Mouse (Mus musculus) forebrain, embryonic 16.5 days (tissue): ENCODE measurements around the gene B4galt1. TPM values are rescaled to one million over a fixed set of nuclear protein-coding genes. Genes with fewer than 3 reads are reported as not detected.
A peak's percentile ranks its signal among the peaks of the same experiment; 100 is the strongest.

ENCODE experiments used
- ATAC-seq: fragments of 200-750 bp; cut with Nextera tagmentation; 2 replicates; pipeline ENCODE4 v1.8.0; 2017; ENCODE audit warnings: mild to moderate bottlenecking, moderate library complexity
- H3K27ac ChIP-seq: fragments of 300-500 bp; sonication (generic); 2 replicates; pipeline ENCODE4 v1.5.1; 2014; ENCODE audit warnings: low read length, control low read depth
- H3K27me3 ChIP-seq: fragments of 300-500 bp; sonication (generic); replicated peaks from 2 replicates; pipeline ENCODE4 v1.6.1; 2014; ENCODE audit warnings: low read length; ENCODE audit not compliant: control insufficient read depth, insufficient read depth
- H3K36me3 ChIP-seq: fragments of 300-500 bp; sonication (generic); 2 replicates; pipeline ENCODE4 v1.6.1; 2014; ENCODE audit not compliant: control insufficient read depth, insufficient read depth
- H3K4me1 ChIP-seq: fragments of 300-500 bp; sonication (generic); replicated peaks from 2 replicates; pipeline ENCODE4 v1.6.1; 2014; ENCODE audit warnings: low read length; ENCODE audit not compliant: control insufficient read depth, insufficient read depth
- H3K4me2 ChIP-seq: fragments of 300-500 bp; sonication (generic); 2 replicates; pipeline ENCODE4 v1.6.1; 2014; ENCODE audit warnings: mild to moderate bottlenecking, low read length, control low read depth
- H3K4me3 ChIP-seq: fragments of 300-500 bp; sonication (generic); replicated peaks from 2 replicates; pipeline ENCODE4 v1.5.1; 2014; ENCODE audit warnings: mild to moderate bottlenecking, low read length, control low read depth
- H3K9ac ChIP-seq: fragments of 300-500 bp; sonication (generic); replicated peaks from 2 replicates; pipeline ENCODE4 v1.6.1; 2014; ENCODE audit warnings: low read depth, low read length, control low read depth
- H3K9me3 ChIP-seq: fragments of 300-500 bp; sonication (generic); 2 replicates; pipeline ENCODE4 v1.6.1; 2016; ENCODE audit warnings: low read length; ENCODE audit not compliant: control insufficient read depth
- WGBS: fragments of 180-500 bp; shearing (Covaris S2); extraction: QIAGEN DNeasy Blood & Tissue Kit; methylation state at CpG from one replicate; pipeline ENCODE4 v1.1.7; 2014; 5-methylcytosine and 5-hydroxymethylcytosine counted together
- microRNA-seq: library from miRNA; unstranded; fragments of <30 nt; microRNA quantifications from one replicate; pipeline ENCODE4, GENCODE M21; 2017
- polyA plus RNA-seq: library from polyadenylated mRNA; unstranded; fragments of >200 nt; fragmentation: Nextera tagmentation; extraction: Ambion mirVana; gene quantifications from 2 replicates; pipeline ENCODE4 v1.2.1, GENCODE M21; 2015

Gene B4galt1
- polyA plus RNA-seq, 1 experiment from 2014 or later, result 6.9 TPM

GRCm38 (mm10) chr4:40757157-40757779 is 96.5 kb downstream of the B4galt1 start:
- peaks cover 16% of the 10 kb centered on the region for H3K36me3 ChIP-seq
- WGBS, result 0% methylated on average over 37 of the region's 39 CpGs
- no peaks in the 10 kb centered on the region; the same call in 1 of the 2 replicates for H3K27me3 ChIP-seq
- H3K4me1 ChIP-seq, result peaks cover 6% of the 10 kb centered on the region
- peak overlapping the region; percentile 84 for H3K9ac ChIP-seq
- H3K4me2 ChIP-seq, result peak overlapping the region; percentile 84
- H3K27ac ChIP-seq, result peak overlapping the region; percentile 37; the same call in 1 of the 2 replicates
- H3K4me3 ChIP-seq, result peak overlapping the region; percentile 74
- H3K9me3 ChIP-seq, result no peaks in the 10 kb centered on the region
- ATAC-seq, result peak; percentile 81

Small RNA genes within 50 kb of the gene (microRNA-seq; reads per million reads assigned to microRNA genes)
- gene Gm24112 (not detected), gene Gm25931 (not detected), gene Mir5123 (not detected)

Other genes starting within 250 kb of the B4galt1 start
- gene Aptx, start 150.8 kb downstream of the B4galt1 start, polyA plus RNA-seq, result 56.9 and 64.9 TPM in 2 replicates
- 686 and 721 TPM in 2 replicates for gene Dnaja1, start 131.9 kb downstream of the B4galt1 start, polyA plus RNA-seq
- gene Smu1, start 96.1 kb downstream of the B4galt1 start, polyA plus RNA-seq, result 155 and 165 TPM in 2 replicates
- not detected in 2 replicates for gene Spink4, start 66.0 kb upstream of the B4galt1 start, polyA plus RNA-seq
- gene Bag1, start 94.3 kb upstream of the B4galt1 start, polyA plus RNA-seq, result 180 and 214 TPM in 2 replicates
- gene Chmp5, start 94.4 kb upstream of the B4galt1 start, polyA plus RNA-seq, result 167 and 183 TPM in 2 replicates
- 133 and 141 TPM in 2 replicates for gene Nfx1, start 116.9 kb upstream of the B4galt1 start, polyA plus RNA-seq
- 0.11 TPM in 1 of 2 replicates, not detected in the other for gene Aqp7, start 194.1 kb upstream of the B4galt1 start, polyA plus RNA-seq
- 0.11 and 0.45 TPM in 2 replicates for gene Aqp3, start 244.2 kb upstream of the B4galt1 start, polyA plus RNA-seq